Mouse (Mus musculus): ENCODE measurements around the gene Ltk.
"Not testable (repeated sequence)": the region's sequence is repeated elsewhere in the genome, so short reads cannot be mapped to it uniquely, and the experiment has no call there.

The Ltk gene

DNA sequence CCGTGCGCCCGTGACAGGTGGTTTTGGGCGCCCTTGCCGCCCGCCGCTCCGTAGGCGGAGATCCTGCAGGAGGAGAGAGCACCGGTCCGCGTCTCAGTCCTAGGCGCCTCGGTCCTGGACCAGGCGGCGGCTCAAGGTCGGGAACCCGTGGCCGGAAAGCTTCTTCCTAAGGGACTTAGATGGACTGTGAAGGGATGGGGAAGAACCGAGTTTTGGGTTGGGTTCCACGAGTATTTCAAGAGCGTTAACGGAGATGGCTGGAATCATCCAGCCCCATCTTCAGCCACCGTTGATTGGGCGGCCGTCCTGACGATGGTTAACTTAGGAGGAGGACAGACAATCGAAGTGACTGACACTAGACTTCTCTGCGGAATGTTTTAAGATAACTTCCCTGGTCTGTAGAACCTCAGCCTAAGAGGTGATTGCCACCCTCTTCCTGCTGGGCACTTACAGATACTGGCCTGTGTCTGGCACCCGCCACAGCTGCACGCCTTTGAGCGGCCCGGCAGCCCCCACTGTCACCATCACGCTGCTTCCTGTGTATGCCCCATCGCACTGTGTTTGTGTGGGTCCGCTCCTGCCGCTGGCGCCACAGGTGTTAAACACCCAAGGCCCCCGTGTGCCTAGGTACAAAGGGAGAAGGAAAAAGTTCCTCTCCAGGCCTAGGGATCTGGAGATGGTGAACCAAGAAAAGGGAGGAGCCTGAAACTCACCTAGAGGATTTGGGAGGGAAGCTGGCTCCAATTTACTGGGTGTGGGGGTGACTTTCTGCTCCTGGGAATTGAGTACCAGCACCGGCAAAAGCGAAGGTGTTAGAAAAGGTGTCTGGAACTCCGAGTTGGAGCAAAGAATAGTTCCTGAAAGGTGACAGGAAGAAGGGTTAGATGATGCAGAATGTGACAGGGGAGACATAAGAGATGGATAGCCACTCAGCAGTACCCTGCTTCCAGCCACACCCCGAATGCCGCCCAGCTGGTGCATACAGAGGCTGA, 1.1 kb downstream of the Ltk start:
- no peak for DNase-seq (ENCODE audit: low read depth in 1 of 2, low spot score in 2 of 2)

DNA sequence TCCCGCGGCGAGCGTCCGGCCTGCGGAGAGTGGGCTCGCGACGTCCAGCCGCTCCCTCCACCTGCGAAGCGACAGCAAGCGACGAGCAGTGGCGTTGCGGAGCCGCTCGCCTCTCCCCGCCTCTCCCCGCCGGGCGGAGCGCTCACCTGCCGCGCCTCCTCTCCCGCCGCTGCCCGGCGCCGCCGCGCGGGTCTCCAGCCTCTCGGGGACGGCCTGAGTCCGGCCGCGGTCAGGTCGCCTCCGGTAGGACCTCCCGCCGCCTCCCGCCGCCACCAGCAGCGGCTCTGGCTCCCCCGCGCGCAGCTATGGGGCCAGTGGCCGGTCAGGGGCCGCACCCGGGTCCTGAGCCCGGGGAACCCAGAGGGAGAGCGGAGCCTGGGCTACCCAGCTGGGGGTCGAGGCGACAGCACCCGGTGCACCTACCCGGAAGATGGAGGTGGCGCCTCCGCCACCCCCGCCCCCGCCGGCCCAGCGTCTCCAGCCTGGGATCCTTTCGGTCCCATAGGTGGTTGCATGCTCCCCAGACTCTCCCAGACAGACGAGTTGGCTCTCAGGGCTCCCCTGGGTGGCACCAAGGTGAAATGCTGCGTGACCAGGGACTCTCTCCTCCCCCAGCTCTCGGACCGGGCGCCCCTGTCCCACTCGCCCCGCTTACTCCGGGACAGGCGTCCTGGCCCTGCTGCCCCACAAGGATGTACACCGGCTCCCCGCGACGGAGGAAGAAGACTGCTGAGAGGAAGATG, 2.0 kb downstream of the Ltk start:
- DNase-seq (ENCODE audit: low read depth in 1 of 2, low spot score in 2 of 2): no peak

GRCm38 (mm10) chr2:119757601-119758100, 2.6 kb downstream of the Ltk start:
- DNase-seq (ENCODE audit: low read depth in 1 of 2, low spot score in 2 of 2): no peak

GRCm38 (mm10) chr2:119749260-119749659, 11.0 kb downstream of the Ltk start:
- no peak for DNase-seq (ENCODE audit: low read depth in 1 of 2, low spot score in 2 of 2)

- no peak for DNase-seq (ENCODE audit: low read depth in 1 of 2, low spot score in 2 of 2)
These were observed 12.7 kb downstream of the Ltk start for GRCm38 (mm10) chr2:119747554-119747953.

- DNase-seq (ENCODE audit: low read depth in 1 of 2, low spot score in 2 of 2): no peak
These were observed 14.9 kb downstream of the Ltk start for GRCm38 (mm10) chr2:119745281-119745680.

DNA sequence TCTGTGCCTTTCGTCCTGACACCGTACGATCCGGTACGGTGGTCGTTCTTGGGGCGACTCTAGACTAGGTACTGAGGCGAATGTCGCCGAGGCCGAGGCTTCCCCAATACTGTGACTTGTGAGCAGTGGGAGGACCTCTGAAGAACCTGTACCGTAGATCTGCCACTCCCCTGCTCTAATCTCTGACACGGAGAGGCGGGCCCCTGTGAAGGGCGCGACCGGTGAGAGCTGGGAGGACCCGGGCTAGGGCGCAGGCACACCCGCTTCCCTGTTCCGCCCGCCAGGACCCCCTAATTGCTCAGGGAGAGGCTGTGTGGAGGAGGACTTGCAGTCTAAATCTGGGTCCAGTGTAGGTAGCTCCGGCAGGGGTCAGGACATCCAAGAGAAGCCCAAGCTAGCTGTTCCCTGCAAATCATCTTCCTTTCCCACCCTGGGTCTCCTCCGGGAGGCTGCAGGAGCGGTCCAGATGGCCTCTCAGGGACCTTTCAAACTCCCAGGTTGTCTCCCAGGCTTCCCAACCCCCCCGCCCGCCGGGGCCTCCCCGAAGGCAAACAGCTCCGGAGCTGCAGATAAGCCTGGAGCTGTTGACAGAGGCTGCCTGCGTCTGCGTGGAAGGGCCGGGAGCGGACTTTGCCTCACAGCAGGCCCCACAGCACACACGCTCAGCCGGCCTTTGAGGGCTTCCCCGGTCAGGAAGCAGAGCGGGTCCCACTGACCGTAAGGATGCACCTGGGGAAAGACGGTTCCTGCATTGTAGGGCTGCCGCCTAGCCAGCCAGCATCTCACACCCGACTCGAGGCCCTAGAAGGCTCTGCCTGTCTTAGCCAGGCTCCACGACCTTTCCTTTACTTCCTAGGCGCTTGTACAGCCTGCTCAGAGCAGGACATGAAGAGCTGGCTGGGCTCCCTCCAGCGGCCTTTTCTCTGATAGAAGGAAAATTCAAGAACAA, 15.8 kb downstream of the Ltk start:
- no peak for DNase-seq (ENCODE audit: low read depth in 1 of 2, low spot score in 2 of 2)

DNA sequence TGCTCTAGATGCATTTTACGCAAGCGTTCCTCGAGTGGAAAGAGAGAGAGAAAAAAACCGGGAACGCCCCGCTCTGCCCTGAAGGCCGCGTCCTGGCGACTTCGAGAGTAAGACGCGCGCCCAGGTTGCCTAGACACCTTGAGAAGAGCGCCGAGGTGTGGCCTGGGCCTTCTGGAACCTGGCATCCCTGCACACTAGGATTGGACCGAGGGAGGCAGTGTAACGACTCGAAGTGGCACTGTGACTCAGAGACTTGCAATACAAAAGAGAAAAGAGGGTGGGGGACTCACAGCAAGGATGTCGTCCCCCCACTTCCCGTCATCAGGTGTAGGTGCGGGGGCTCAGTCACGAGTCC, 16.4 kb downstream of the Ltk start:
- DNase-seq (ENCODE audit: low read depth in 1 of 2, low spot score in 2 of 2): no peak

DNA sequence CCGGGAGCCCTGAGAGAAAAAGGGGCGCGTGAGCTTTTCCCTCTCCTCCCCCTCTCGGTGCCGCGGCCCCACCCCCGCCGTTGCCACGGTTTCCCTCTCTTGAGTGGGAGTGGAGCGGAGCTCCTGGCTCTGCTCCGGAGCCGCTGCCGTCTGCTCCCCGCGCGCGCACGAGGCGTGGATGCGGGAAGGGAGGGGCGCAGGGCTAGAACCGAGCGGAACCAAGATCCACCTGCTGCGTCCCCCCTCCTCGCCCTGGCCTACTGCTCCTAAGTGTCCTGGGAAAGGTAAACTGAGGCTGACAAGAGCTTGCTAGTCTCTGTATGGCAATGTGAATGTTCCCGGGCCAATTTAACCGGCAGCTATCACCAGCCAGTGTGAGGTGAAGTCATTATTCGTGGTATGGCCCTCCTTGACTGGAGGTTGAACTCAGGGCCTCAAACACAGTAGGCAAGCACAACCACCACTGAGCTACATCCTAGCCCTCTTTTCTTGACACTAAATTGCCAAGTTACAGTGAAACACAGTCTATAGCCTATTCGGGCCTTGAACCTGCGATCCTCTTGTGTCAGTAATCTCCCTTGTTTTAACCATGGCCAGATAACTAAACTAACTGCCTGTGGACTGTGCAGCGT, 16.9 kb downstream of the Ltk start:
- DNase-seq (ENCODE audit: low read depth in 1 of 2, low spot score in 2 of 2): no peak

DNA sequence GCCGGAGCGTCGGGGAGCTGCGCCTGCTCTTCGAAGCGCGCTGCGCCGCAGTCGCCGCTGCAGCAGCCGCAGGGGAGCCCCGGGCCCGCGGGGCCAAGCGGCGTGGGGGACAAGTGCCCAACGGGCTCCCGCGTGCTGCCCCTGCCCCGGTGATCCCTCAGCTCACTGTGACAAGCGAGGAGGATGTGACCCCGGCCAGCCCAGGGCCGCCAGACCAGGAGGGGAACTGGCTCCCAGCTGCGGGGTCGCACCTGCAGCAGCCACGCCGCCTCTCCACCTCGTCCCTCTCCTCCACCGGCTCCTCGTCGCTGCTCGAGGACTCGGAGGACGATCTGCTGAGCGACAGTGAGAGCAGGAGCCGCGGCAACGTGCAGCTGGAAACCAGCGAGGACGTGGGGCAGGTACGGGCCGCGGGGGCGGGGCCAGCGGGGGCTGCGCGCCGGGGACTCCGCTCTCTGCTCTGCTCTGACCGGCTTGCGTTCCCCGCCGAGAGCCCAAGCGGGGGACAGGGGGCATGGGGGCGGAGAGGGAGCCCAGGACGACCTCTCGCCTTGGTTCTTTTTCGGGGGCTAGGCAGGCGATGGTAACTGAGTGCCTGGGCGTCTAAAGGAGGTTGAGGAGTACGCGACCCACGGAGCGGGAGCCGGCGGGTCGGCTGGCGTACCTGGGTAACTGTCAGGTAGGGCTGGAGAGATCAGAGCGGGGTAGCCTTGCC, 17.6 kb downstream of the Ltk start:
- no peak for DNase-seq (ENCODE audit: low read depth in 1 of 2, low spot score in 2 of 2)

DNA sequence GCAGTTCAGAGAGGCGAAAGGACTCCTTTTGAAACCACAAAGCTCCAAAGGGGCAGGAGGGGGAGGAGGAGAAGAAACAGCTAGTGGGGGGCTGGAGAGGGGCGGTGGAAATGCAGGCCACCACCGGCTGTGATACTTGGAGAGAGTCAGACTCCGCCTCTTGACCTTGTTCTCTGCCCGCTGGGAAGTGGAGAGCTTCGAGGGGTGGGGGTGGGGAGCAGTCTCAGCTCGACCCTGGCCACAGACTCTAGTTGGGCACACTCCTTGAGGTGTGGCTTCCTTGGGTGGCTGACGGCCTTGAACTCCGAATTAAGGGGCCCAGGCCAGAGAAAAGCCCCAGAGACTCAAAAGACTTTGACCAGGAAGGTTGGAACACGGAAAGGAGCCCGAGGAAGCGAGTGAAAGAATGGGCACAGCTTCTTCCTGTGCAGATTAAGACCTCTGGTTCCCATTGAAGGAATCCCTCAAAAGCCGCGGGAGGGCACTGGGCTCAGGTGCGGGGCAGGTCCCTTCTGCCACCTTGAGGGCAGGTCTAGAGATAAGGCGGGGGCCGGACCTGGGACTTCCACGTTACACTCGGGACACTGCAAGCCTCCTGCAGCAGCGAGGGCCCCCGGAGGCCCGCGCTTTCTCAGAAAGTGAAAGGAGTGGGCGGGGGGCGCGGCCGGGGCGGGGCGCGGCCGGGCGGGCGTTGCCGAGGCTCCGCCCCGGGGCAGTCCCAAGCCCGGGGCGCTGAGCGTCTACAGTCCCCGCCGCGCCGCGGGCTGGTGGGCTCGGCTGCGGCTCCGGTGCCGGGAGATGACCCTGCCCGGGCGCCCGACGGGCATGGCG, 18.4 kb downstream of the Ltk start, which contains the start of gene Itpka:
Itpka (plus strand) TSS at position 757 of the 831 bp plus-strand sequence.
- DNase-seq (ENCODE audit: low read depth in 1 of 2, low spot score in 2 of 2): no peak

- no peak for DNase-seq (ENCODE audit: low read depth in 1 of 2, low spot score in 2 of 2)
These were observed 19.7 kb downstream of the Ltk start for GRCm38 (mm10) chr2:119740567-119740966.

- DNase-seq (ENCODE audit: low read depth in 1 of 2, low spot score in 2 of 2): no peak
These were observed 23.1 kb downstream of the Ltk start for GRCm38 (mm10) chr2:119737124-119737523.

DNA sequence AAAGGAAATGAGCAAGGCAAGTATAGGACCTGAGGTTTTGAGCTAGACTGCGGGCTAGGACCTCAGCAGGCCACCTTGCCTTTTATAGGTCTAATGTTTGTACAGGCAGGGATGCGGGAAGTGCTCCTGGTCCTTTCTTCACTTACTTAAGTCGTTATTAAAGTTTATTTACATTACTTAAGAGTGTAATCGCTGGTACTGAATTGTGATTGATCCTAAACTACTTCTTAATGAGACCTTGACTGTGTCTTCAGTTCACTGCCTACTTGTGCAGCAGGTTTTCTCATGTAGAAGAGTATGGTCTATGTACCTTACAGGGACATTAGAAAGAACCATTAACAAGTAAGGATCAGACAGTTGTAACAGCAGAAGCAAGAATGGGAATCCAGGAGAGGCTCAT, 29.5 kb downstream of the Ltk start:
- DNase-seq (ENCODE audit: low read depth in 1 of 2, low spot score in 2 of 2): no peak

DNA sequence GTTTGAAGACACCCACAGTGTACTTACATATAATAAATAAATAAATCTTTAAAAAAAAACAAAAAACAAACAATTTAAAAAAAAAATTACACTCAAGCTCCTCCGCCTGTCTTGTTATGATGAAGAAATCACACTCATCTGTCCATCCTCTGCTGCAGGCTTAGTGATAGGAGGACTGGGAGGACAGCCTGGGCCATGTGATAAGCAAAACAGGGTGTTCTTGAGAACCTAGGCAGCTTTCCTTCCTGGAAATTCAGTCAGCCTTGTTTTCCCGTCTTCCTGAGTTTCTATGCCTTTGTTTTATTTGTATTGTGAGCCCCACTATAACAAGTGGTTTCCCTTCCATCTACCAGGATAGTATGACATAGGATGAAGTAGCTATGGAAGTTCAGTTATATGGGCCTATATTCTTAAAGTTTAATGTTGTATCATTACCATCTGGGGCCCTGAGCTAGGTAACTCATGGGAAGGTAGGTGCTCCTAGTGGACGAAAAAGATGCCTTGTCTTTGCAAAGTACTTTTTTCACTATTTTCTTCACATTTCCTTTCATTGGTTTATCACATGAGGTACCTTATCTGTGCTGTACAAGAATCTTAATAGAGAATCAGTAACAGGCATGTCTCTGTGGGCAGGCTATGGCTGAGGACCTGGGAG, 32.3 kb downstream of the Ltk start:
- DNase-seq (ENCODE audit: low read depth in 1 of 2, low spot score in 2 of 2): no peak

GRCm38 (mm10) chr2:119721070-119721469, 39.2 kb downstream of the Ltk start:
- DNase-seq (ENCODE audit: low read depth in 1 of 2, low spot score in 2 of 2): no peak

DNA sequence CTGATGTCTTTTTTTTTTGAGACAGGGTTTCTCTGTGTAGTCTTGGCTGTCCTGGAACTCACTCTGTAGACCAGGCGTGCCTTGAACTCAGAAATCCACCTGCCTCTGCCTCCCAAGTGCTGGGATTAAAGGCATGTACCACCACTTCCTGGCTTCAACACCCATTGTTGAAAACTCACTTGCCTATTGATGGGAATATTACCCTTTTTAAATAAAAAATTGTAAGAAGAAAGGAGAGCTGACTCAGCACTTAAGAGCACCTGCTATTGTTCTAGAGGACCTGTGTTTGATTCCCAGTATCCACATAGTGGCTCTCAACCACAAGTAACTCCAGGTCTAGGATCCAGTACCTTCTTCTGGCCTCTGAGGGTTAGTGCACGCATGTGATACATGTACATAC, 44.4 kb downstream of the Ltk start:
- DNase-seq (ENCODE audit: low read depth in 1 of 2, low spot score in 2 of 2): not testable (repeated sequence)

DNA sequence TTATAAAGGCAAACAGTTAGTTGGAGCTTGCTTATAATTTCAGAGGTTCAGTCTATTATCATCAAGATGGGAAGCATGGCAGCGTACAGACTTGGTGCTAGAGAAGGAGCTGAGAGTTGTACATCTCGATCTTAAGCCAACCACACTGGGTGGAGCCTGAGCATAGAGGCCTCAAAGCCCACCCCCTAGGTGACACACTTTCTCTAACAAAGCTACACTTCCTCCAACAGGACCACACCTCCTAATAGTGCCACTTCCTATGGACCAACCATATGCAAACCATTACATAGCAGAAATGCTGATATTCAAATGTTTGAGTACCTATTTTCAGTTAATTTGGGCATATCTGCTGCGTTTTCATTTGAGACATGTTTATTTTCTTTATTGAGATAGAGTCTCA, 50.2 kb downstream of the Ltk start:
- DNase-seq (ENCODE audit: low read depth in 1 of 2, low spot score in 2 of 2): no peak
